Mouse (Mus musculus): ENCODE data around the gene N4bp2l2. TPM values are rescaled to one million over a fixed set of nuclear protein-coding genes. Genes with fewer than 3 reads are reported as not detected.

Gene N4bp2l2
- polyA plus RNA-seq, 1 experiment from 2014 or later, result 19.7 TPM

GRCm38 (mm10) chr5:150559519-150560103 lies 106.4 kb downstream of the N4bp2l2 start:
- H3K27ac ChIP-seq, result no peak overlapping the region
- H3K36me3 ChIP-seq, result peaks cover 91% of the 10 kb centered on the region
- DNase-seq, result no peak
- no peak overlapping the region for H3K9ac ChIP-seq
- H3K9me3 ChIP-seq (replicated peaks), result no peaks in the 10 kb centered on the region
- WGBS (ENCODE audit: insufficient replicate concordance), result 90% methylated on average over 6 of the region's 6 CpGs
- ATAC-seq (ENCODE audit: low read depth), result no peak
- peaks cover 6% of the 10 kb centered on the region for H3K4me1 ChIP-seq (replicated peaks)
- no peak overlapping the region for H3K4me3 ChIP-seq (replicated peaks)
- no peaks in the 10 kb centered on the region for H3K27me3 ChIP-seq
- no peak overlapping the region for H3K4me2 ChIP-seq

Other genes starting within 250 kb of the N4bp2l2 start
- gene Zar1l, start 148.0 kb downstream of the N4bp2l2 start, polyA plus RNA-seq (2015; fragmentation: Nextera tagmentation; extraction: Ambion mirVana), result not detected in 2 replicates
- 21.3 and 23.2 TPM in 2 replicates for gene Brca2, start 143.6 kb downstream of the N4bp2l2 start, polyA plus RNA-seq (2015; fragmentation: Nextera tagmentation; extraction: Ambion mirVana)
- 7.4 and 8.5 TPM in 2 replicates for gene N4bp2l1, start 69.0 kb downstream of the N4bp2l2 start, polyA plus RNA-seq (2015; fragmentation: Nextera tagmentation; extraction: Ambion mirVana)
- gene Pds5b, start 7.6 kb upstream of the N4bp2l2 start, polyA plus RNA-seq (2015; fragmentation: Nextera tagmentation; extraction: Ambion mirVana), result 9.9 and 12.6 TPM in 2 replicates

Data from liver, embryonic 13.5 days (tissue).